Mouse (Mus musculus) liver, embryonic 16.5 days (tissue): ENCODE measurements around the gene Kdm1a. TPM values are rescaled to one million over a fixed set of nuclear protein-coding genes. Genes with fewer than 3 reads are reported as not detected.

Source experiments
- ATAC-seq: fragments of 200-750 bp; cut with Nextera tagmentation; 2 replicates; pipeline ENCODE4 v1.8.0; 2017; ENCODE audit warnings: low read depth, mild to moderate bottlenecking, moderate number of reproducible peaks, moderate library complexity
- H3K27ac ChIP-seq: fragments of 300-500 bp; sonication (generic); 2 replicates; pipeline ENCODE4 v1.5.1; 2014; ENCODE audit warnings: mild to moderate bottlenecking, low read length
- H3K27me3 ChIP-seq: fragments of 300-500 bp; sonication (generic); 2 replicates; pipeline ENCODE4 v1.6.1; 2014; ENCODE audit warnings: low read depth, low read length, mixed read lengths; ENCODE audit not compliant: control insufficient read depth, insufficient read depth
- H3K36me3 ChIP-seq: fragments of 300-500 bp; sonication (generic); 2 replicates; pipeline ENCODE4 v1.6.1; 2014; ENCODE audit warnings: mild to moderate bottlenecking; ENCODE audit not compliant: control insufficient read depth, insufficient read depth
- H3K4me1 ChIP-seq: fragments of 300-500 bp; sonication (generic); 2 replicates; pipeline ENCODE4 v1.6.1; 2014; ENCODE audit warnings: low read depth, low read length, mixed read lengths; ENCODE audit not compliant: control insufficient read depth
- H3K4me2 ChIP-seq: fragments of 300-500 bp; sonication (generic); 2 replicates; pipeline ENCODE4 v1.6.1; 2014; ENCODE audit warnings: low read depth, low read length, mixed read lengths
- H3K4me3 ChIP-seq: fragments of 300-500 bp; sonication (generic); 2 replicates; pipeline ENCODE4 v1.5.1; 2014; ENCODE audit warnings: low read depth, mild to moderate bottlenecking, low read length
- H3K9ac ChIP-seq: fragments of 300-500 bp; sonication (generic); 2 replicates; pipeline ENCODE4 v1.6.1; 2014; ENCODE audit warnings: low read depth, low read length
- H3K9me3 ChIP-seq: fragments of 300-500 bp; sonication (generic); replicated peaks from 2 replicates; pipeline ENCODE4 v1.6.1; 2016; ENCODE audit warnings: low read length; ENCODE audit not compliant: control insufficient read depth
- WGBS: fragments of 180-500 bp; shearing (Covaris S2); extraction: QIAGEN DNeasy Blood & Tissue Kit; methylation state at CpG from one replicate; pipeline ENCODE4 v1.1.7; 2014; ENCODE audit not compliant: insufficient replicate concordance; 5-methylcytosine and 5-hydroxymethylcytosine counted together
- polyA plus RNA-seq: library from polyadenylated mRNA; unstranded; fragments of >200 nt; fragmentation: Nextera tagmentation; extraction: Ambion mirVana; gene quantifications from 2 replicates; pipeline ENCODE4 v1.2.1, GENCODE M21; 2015

Gene Kdm1a
- polyA plus RNA-seq, 1 experiment from 2014 or later: 6.6 TPM

- Histone ChIP-seq H3K27me3 (no peaks in the 10 kb centered on the region), H3K4me1 (no peaks in the 10 kb centered on the region), H3K4me2 (no peak overlapping the region), H3K27ac (no peak overlapping the region), H3K36me3 (peaks cover 14% of the 10 kb centered on the region), H3K9me3 (no peaks in the 10 kb centered on the region), H3K4me3 (no peak overlapping the region), H3K9ac (no peak overlapping the region)
- no peak for ATAC-seq
- 87% methylated on average over 2 of the region's 2 CpGs for WGBS
Measured at GRCm38 (mm10) chr4:136559690-136560089, 42.8 kb downstream of the Kdm1a start.

GRCm38 (mm10) chr4:136557638-136558037, 44.9 kb downstream of the Kdm1a start:
- no peaks in the 10 kb centered on the region for H3K4me1 ChIP-seq
- H3K9ac ChIP-seq: no peak overlapping the region
- H3K36me3 ChIP-seq: peaks cover 22% of the 10 kb centered on the region
- no peaks in the 10 kb centered on the region for H3K27me3 ChIP-seq
- 60% methylated on average over 2 of the region's 2 CpGs for WGBS
- H3K27ac ChIP-seq: no peak overlapping the region
- no peak overlapping the region for H3K4me3 ChIP-seq
- H3K4me2 ChIP-seq: no peak overlapping the region
- ATAC-seq: no peak
- H3K9me3 ChIP-seq: no peaks in the 10 kb centered on the region

DNA sequence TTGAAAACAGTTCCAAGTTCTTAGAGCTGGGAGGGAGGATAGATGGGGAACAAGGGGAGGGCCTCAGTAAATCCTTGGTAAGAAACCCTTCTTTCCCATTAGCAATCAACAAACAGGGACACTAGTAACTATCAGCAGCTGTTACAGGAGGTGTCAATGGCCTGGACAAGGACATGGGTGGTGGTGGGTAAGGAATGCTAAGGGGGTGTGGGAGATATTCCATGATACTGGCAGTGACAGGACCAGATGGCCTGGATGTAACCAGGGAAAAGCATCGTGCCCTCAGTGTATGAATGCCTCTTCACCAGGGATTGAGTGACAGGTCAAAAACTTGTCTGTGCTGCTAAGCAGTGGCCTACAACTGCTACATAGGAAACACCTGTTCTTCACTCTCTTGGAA, 49.4 kb downstream of the Kdm1a start:
- Histone ChIP-seq H3K27ac (no peak overlapping the region), H3K36me3 (peaks cover 26% of the 10 kb centered on the region), H3K4me2 (no peak overlapping the region), H3K27me3 (no peaks in the 10 kb centered on the region), H3K4me3 (no peak overlapping the region), H3K9me3 (no peaks in the 10 kb centered on the region), H3K9ac (no peak overlapping the region), H3K4me1 (no peaks in the 10 kb centered on the region)
- ATAC-seq: no peak
- 69% methylated on average over 1 of the region's 1 CpGs for WGBS

GRCm38 (mm10) chr4:136548381-136548801, 54.1 kb downstream of the Kdm1a start:
- Histone ChIP-seq H3K4me3 (no peak overlapping the region), H3K27me3 (no peaks in the 10 kb centered on the region), H3K4me2 (no peak overlapping the region), H3K9me3 (no peaks in the 10 kb centered on the region), H3K36me3 (peaks cover 8% of the 10 kb centered on the region; the same call in 1 of the 2 replicates), H3K4me1 (no peaks in the 10 kb centered on the region), H3K9ac (no peak overlapping the region), H3K27ac (no peak overlapping the region)
- ATAC-seq: no peak
- 76% methylated on average over 1 of the region's 1 CpGs for WGBS

DNA sequence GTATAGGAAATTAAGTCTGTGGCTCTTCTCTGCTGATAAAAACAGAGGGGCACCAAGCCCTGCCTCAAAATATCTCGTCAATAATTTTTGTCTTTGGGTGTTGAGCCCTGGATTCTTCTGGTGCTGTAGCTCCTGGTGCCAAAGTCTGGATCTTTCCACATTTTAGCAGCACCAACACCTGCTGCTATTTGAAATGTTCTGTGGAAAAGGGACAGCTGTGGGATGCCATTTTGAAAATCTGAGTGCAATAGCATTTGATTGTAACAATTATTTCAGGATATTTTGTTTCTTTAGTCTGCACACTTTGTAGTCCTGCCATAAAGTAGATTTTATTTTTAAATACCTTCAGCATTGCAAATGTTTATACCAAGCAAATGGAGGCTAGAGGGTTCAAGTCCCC, 54.8 kb downstream of the Kdm1a start:
- Histone ChIP-seq H3K4me2 (no peak overlapping the region), H3K4me1 (no peaks in the 10 kb centered on the region), H3K9ac (no peak overlapping the region), H3K9me3 (no peaks in the 10 kb centered on the region), H3K36me3 (peaks cover 8% of the 10 kb centered on the region; the same call in 1 of the 2 replicates), H3K27me3 (no peaks in the 10 kb centered on the region), H3K4me3 (no peak overlapping the region), H3K27ac (no peak overlapping the region)
- ATAC-seq: no peak
- 51% methylated on average over 1 of the region's 1 CpGs for WGBS

- ATAC-seq: no peak
Measured at GRCm38 (mm10) chr4:136546279-136547045, 56.1 kb downstream of the Kdm1a start.

DNA sequence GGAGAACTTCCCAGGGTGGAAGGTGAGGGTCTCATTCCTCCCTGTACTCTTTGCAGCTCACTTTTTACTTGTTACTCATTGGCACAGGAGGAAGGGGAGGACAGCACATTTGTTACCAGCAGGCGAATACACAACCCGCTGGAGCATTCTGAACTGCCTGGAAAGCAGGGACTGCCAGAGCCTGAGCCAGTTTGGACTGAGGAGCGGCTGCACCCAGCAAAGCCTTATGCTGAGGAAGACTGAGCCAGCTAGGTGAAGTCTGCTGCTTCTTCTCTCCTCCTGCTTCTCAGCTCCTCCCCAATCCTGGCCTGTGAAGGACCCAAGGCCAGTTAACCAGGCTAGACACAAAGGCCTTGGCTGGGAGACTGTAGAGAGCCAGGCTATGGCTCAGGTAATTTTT, 57.4 kb downstream of the Kdm1a start:
- no peak overlapping the region for H3K27ac ChIP-seq

More at GRCm38 (mm10) chr4:136546279-136547045, 56.1 kb downstream of the Kdm1a start:
- Histone ChIP-seq H3K36me3 (peaks cover 6% of the 10 kb centered on the region; the same call in 1 of the 2 replicates), H3K4me2 (no peak overlapping the region), H3K4me3 (no peak overlapping the region), H3K4me1 (no peaks in the 10 kb centered on the region), H3K27me3 (no peaks in the 10 kb centered on the region), H3K9ac (no peak overlapping the region), H3K27ac (no peak overlapping the region), H3K9me3 (no peaks in the 10 kb centered on the region)
- WGBS: 55% methylated on average over 3 of the region's 3 CpGs

GRCm38 (mm10) chr4:136526412-136526811, 76.1 kb downstream of the Kdm1a start:
- no peaks in the 10 kb centered on the region for H3K36me3 ChIP-seq
- no peak overlapping the region for H3K9ac ChIP-seq
- no peak overlapping the region for H3K27ac ChIP-seq
- WGBS: 16% methylated on average over 4 of the region's 4 CpGs
- H3K4me1 ChIP-seq: no peaks in the 10 kb centered on the region
- H3K27me3 ChIP-seq: no peaks in the 10 kb centered on the region
- no peak overlapping the region for H3K4me3 ChIP-seq
- ATAC-seq: no peak
- H3K9me3 ChIP-seq: no peaks in the 10 kb centered on the region
- H3K4me2 ChIP-seq: no peak overlapping the region

More for the DNA sequence above, 57.4 kb downstream of the Kdm1a start:
- Histone ChIP-seq H3K27me3 (no peaks in the 10 kb centered on the region), H3K4me1 (no peaks in the 10 kb centered on the region), H3K36me3 (peaks cover 3% of the 10 kb centered on the region; the same call in 1 of the 2 replicates), H3K9me3 (no peaks in the 10 kb centered on the region), H3K4me2 (no peak overlapping the region), H3K9ac (no peak overlapping the region), H3K4me3 (no peak overlapping the region)
- 74% methylated on average over 3 of the region's 3 CpGs for WGBS
- ATAC-seq: no peak

- peak; percentile 71 for ATAC-seq
- Histone ChIP-seq H3K36me3 (no peaks in the 10 kb centered on the region), H3K4me2 (no peak overlapping the region), H3K4me1 (no peaks in the 10 kb centered on the region), H3K27ac (no peak overlapping the region), H3K4me3 (no peak overlapping the region), H3K9ac (no peak overlapping the region), H3K27me3 (no peaks in the 10 kb centered on the region), H3K9me3 (no peaks in the 10 kb centered on the region)
- 46% methylated on average over 2 of the region's 2 CpGs for WGBS
Measured at GRCm38 (mm10) chr4:136524309-136524708, 78.2 kb downstream of the Kdm1a start.
